Mouse (Mus musculus): Measurements from ENCODE around the gene Pdgfa. TPM values are rescaled to one million over a fixed set of nuclear protein-coding genes. Genes with fewer than 3 reads are reported as not detected.

Gene Pdgfa
- polyA plus RNA-seq, 1 experiment, result 91.5 TPM

- H3K4me3 ChIP-seq (replicated peaks; ENCODE audit: extremely low read depth, low read depth, low read length), result no peak overlapping the region
- H3K4me1 ChIP-seq (ENCODE audit: control insufficient read depth, insufficient read depth, low read length), result peaks cover 10% of the 10 kb centered on the region
- TF ChIP-seq CTCF (IDR thresholded peaks at IDR 0.05; ENCODE audit: insufficient read depth, low read length), result no peak
- no peak for TF ChIP-seq POLR2A (IDR thresholded peaks at IDR 0.05; ENCODE audit: borderline replicate concordance, extremely low read depth, low read depth, low read length)
- no peak for DNase-seq
- WGBS, result 97% methylated on average over 5 of the region's 5 CpGs
These were observed 50.2 kb downstream of the Pdgfa start for GRCm38 (mm10) chr5:138946931-138947330.

GRCm38 (mm10) chr5:138945011-138945410, 52.2 kb downstream of the Pdgfa start:
- WGBS, result 80% methylated on average over 3 of the region's 3 CpGs
- TF ChIP-seq CTCF (IDR thresholded peaks at IDR 0.05; ENCODE audit: insufficient read depth, low read length), result no peak
- no peak for TF ChIP-seq POLR2A (IDR thresholded peaks at IDR 0.05; ENCODE audit: borderline replicate concordance, extremely low read depth, low read depth, low read length)
- Histone ChIP-seq H3K4me3 (replicated peaks; ENCODE audit: extremely low read depth, low read depth, low read length) (no peak overlapping the region), H3K4me1 (ENCODE audit: control insufficient read depth, insufficient read depth, low read length) (peaks cover 10% of the 10 kb centered on the region)
- no peak for DNase-seq

DNA sequence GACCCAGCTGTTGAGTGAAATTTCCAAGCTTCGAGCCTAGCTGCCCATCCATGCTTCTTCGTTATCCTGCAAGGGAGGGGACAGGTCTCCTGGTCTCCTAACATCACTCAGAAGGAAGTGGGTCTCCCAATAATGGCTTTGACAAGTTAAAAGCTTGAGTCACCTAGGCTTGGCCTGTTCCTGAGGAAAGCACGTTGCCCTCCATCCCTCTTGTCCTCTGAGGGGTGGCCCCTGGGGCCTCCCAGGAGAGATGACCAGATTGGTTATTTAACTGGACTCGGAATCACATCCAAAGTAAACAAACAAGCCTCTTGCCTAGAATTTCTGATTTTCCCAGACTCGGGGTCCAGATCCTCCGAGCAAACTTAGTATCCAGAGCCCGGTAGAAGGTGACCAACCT, 52.6 kb downstream of the Pdgfa start:
- TF ChIP-seq CTCF (IDR thresholded peaks at IDR 0.05; ENCODE audit: insufficient read depth, low read length), result no peak
- no peak for TF ChIP-seq POLR2A (IDR thresholded peaks at IDR 0.05; ENCODE audit: borderline replicate concordance, extremely low read depth, low read depth, low read length)
- WGBS, result 70% methylated on average over 7 of the region's 7 CpGs
- H3K4me3 ChIP-seq (replicated peaks; ENCODE audit: extremely low read depth, low read depth, low read length), result no peak overlapping the region
- no peak for DNase-seq
- H3K4me1 ChIP-seq (ENCODE audit: control insufficient read depth, insufficient read depth, low read length), result peaks cover 10% of the 10 kb centered on the region

- DNase-seq, result no peak
- WGBS, result 60% methylated on average over 8 of the region's 8 CpGs
- TF ChIP-seq CTCF (IDR thresholded peaks at IDR 0.05; ENCODE audit: insufficient read depth, low read length), result no peak
- TF ChIP-seq POLR2A (IDR thresholded peaks at IDR 0.05; ENCODE audit: borderline replicate concordance, extremely low read depth, low read depth, low read length), result no peak
- H3K4me3 ChIP-seq (replicated peaks; ENCODE audit: extremely low read depth, low read depth, low read length), result no peak overlapping the region
- no peaks in the 10 kb centered on the region for H3K4me1 ChIP-seq (ENCODE audit: control insufficient read depth, insufficient read depth, low read length)
These were observed 55.3 kb downstream of the Pdgfa start for GRCm38 (mm10) chr5:138941842-138942241.

- WGBS, result 79% methylated on average over 4 of the region's 4 CpGs
- Histone ChIP-seq H3K4me1 (ENCODE audit: control insufficient read depth, insufficient read depth, low read length) (no peaks in the 10 kb centered on the region), H3K4me3 (replicated peaks; ENCODE audit: extremely low read depth, low read depth, low read length) (no peak overlapping the region)
- no peak for DNase-seq
- TF ChIP-seq POLR2A (IDR thresholded peaks at IDR 0.05; ENCODE audit: borderline replicate concordance, extremely low read depth, low read depth, low read length), result no peak
- no peak for TF ChIP-seq CTCF (IDR thresholded peaks at IDR 0.05; ENCODE audit: insufficient read depth, low read length)
These were observed 56.6 kb downstream of the Pdgfa start for GRCm38 (mm10) chr5:138940576-138940975.

DNA sequence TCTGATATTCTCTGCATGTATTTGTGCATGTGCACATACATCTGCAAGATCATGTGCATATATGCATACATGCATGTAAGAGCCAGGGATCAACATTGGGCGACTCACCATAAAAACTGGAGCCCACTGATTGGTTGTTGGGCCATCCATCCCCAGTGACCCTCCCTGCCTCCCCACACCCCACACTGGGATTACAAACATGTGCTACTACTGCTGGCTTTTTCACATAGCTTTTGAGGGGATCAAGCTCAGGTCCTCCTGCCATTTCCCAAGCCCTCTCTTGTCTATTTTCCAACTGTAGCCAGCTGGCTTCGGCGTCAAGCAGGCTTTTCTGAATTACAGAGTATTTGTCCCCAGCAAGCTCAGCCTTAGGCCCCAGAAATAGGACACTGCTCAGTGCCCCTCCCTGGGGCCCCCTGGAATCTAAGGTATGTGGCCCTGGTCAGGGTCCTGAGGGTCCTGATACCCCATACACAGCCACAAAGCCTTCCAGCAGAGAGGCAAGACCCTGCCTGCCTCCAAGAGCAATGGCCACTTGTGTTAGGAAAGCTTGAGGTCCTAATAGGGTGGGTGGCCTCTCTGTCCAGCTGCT, 58.5 kb downstream of the Pdgfa start:
- WGBS, result 80% methylated on average over 3 of the region's 3 CpGs
- no peak for DNase-seq
- Histone ChIP-seq H3K4me3 (replicated peaks; ENCODE audit: extremely low read depth, low read depth, low read length) (no peak overlapping the region), H3K4me1 (ENCODE audit: control insufficient read depth, insufficient read depth, low read length) (no peaks in the 10 kb centered on the region)
- TF ChIP-seq CTCF (IDR thresholded peaks at IDR 0.05; ENCODE audit: insufficient read depth, low read length) (no peak), POLR2A (IDR thresholded peaks at IDR 0.05; ENCODE audit: borderline replicate concordance, extremely low read depth, low read depth, low read length) (no peak)

- no peak for TF ChIP-seq CTCF (IDR thresholded peaks at IDR 0.05; ENCODE audit: insufficient read depth, low read length)
- no peak for TF ChIP-seq POLR2A (IDR thresholded peaks at IDR 0.05; ENCODE audit: borderline replicate concordance, extremely low read depth, low read depth, low read length)
- DNase-seq, result no peak
- no peak overlapping the region for H3K4me3 ChIP-seq (replicated peaks; ENCODE audit: extremely low read depth, low read depth, low read length)
- 69% methylated on average over 8 of the region's 8 CpGs for WGBS
- no peaks in the 10 kb centered on the region for H3K4me1 ChIP-seq (ENCODE audit: control insufficient read depth, insufficient read depth, low read length)
These were observed 60.6 kb downstream of the Pdgfa start for GRCm38 (mm10) chr5:138936399-138937089.

- H3K4me1 ChIP-seq (ENCODE audit: control insufficient read depth, insufficient read depth, low read length), result no peaks in the 10 kb centered on the region
- no peak for TF ChIP-seq CTCF (IDR thresholded peaks at IDR 0.05; ENCODE audit: insufficient read depth, low read length)
- DNase-seq, result no peak
- WGBS, result 26% methylated on average over 6 of the region's 6 CpGs
- H3K4me3 ChIP-seq (replicated peaks; ENCODE audit: extremely low read depth, low read depth, low read length), result no peak overlapping the region
These were observed 62.6 kb downstream of the Pdgfa start for GRCm38 (mm10) chr5:138934540-138934939.

DNA sequence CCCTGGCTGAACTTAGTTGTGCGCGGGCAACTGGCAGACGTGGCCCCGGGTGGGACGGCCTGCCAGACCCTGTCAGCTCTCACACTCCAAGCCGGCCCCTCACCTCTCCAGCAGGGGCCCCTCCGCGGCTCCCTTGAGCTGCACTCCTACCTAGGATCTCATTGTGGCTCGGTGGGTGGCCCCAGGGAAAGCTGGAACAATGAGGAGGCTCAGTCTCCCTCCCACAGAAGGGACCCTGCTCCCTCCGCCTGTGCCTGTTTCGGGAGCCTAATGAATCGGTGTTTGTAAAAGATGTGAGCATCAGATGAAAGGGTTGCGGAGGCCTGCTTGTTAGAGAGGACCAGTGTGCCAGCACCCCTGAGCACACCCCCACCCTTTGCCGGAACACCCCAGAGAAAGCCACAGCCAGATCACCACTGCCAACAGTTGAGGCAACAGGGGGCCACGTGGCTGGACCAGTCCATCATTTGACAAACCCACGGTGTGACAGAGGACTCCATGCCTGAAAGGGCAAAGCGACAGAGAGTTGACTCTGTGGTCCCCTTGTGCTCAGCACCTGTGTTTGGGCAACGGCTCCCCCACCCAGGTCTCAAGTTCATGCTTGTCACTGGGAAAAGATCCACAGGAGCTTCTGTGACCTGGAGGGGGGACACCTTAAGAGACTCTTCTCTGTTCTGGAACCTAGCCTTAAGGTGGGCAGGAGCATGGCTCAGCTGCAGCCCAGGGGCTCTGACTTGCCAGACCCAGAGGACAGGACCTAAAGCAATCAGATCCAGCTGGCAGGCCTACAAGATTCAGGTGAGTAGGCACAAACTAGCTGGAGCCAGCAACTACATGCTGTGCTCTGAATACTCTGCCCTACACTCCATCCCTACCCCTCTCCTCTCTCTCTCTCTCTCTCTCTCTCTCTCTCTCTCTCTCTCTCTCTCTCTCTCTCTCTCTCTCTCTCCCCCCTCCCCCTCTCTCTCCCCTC, 64.4 kb downstream of the Pdgfa start:
- no peak for DNase-seq
- Histone ChIP-seq H3K4me1 (ENCODE audit: control insufficient read depth, insufficient read depth, low read length) (no peaks in the 10 kb centered on the region), H3K4me3 (replicated peaks; ENCODE audit: extremely low read depth, low read depth, low read length) (no peak overlapping the region)
- TF ChIP-seq POLR2A (IDR thresholded peaks at IDR 0.05; ENCODE audit: borderline replicate concordance, extremely low read depth, low read depth, low read length) (no peak), CTCF (IDR thresholded peaks at IDR 0.05; ENCODE audit: insufficient read depth, low read length) (no peak)
- WGBS, result 39% methylated on average over 18 of the region's 18 CpGs
